Mouse (Mus musculus) ovary, postnatal 14 days (tissue): ENCODE data around the gene Eif4e.
A peak's percentile ranks its signal among the peaks of the same experiment; 100 is the strongest.
"Not testable (repeated sequence)": the region's sequence is repeated elsewhere in the genome, so short reads cannot be mapped to it uniquely, and the experiment has no call there.

Source experiments
- DNase-seq: peaks from one replicate; pipeline ENCODE4 v3.0.0; 2022; ENCODE audit warnings: low spot score

Eif4e gene

GRCm38 (mm10) chr3:138517881-138518280 lies 8.1 kb upstream of the Eif4e start:
- no peak for DNase-seq

GRCm38 (mm10) chr3:138519218-138519617 lies 6.8 kb upstream of the Eif4e start:
- no peak for DNase-seq

- no peak for DNase-seq
Observed at GRCm38 (mm10) chr3:138523956-138524355, 2.0 kb upstream of the Eif4e start.

- no peak for DNase-seq
Observed at GRCm38 (mm10) chr3:138525494-138525893, 485 bp upstream of the Eif4e start.

GRCm38 (mm10) chr3:138526916-138527666 lies 1.1 kb downstream of the Eif4e start:
- DNase-seq, result peak; percentile 90

GRCm38 (mm10) chr3:138527667-138528231 lies 1.8 kb downstream of the Eif4e start:
- peak; percentile 22 for DNase-seq

- no peak for DNase-seq
Observed at GRCm38 (mm10) chr3:138528265-138528664, 2.3 kb downstream of the Eif4e start.

GRCm38 (mm10) chr3:138530578-138531478 lies 4.8 kb downstream of the Eif4e start:
- no peak for DNase-seq

- no peak for DNase-seq
Observed at GRCm38 (mm10) chr3:138531479-138532181, 5.7 kb downstream of the Eif4e start.

- DNase-seq, result no peak
Observed at GRCm38 (mm10) chr3:138532764-138533163, 6.8 kb downstream of the Eif4e start.

- no peak for DNase-seq
Observed at GRCm38 (mm10) chr3:138536031-138536430, 10.1 kb downstream of the Eif4e start.

GRCm38 (mm10) chr3:138542621-138543020 lies 16.6 kb downstream of the Eif4e start:
- DNase-seq, result no peak

- DNase-seq, result no peak
Observed at GRCm38 (mm10) chr3:138544117-138544516, 18.1 kb downstream of the Eif4e start.

- no peak for DNase-seq
Observed at GRCm38 (mm10) chr3:138546678-138547077, 20.7 kb downstream of the Eif4e start.

GRCm38 (mm10) chr3:138549045-138549444 lies 23.1 kb downstream of the Eif4e start:
- DNase-seq, result no peak

GRCm38 (mm10) chr3:138550336-138551123 lies 24.6 kb downstream of the Eif4e start:
- DNase-seq, result no peak

- not testable (repeated sequence) for DNase-seq
Observed at GRCm38 (mm10) chr3:138555279-138555678, 29.3 kb downstream of the Eif4e start.

GRCm38 (mm10) chr3:138558529-138558928 lies 32.5 kb downstream of the Eif4e start:
- no peak for DNase-seq

GRCm38 (mm10) chr3:138560242-138560641 lies 34.3 kb downstream of the Eif4e start:
- DNase-seq, result no peak

- DNase-seq, result no peak
Observed at GRCm38 (mm10) chr3:138560886-138561285, 34.9 kb downstream of the Eif4e start.

- DNase-seq, result no peak
Observed at GRCm38 (mm10) chr3:138578867-138579266, 52.9 kb downstream of the Eif4e start.
